Mouse (Mus musculus) urinary bladder, postnatal 10 days (tissue): ENCODE data around the gene Acp2.
"Not testable (repeated sequence)": the region's sequence is repeated elsewhere in the genome, so short reads cannot be mapped to it uniquely, and the experiment has no call there.

Source experiments
- DNase-seq: peaks from one replicate; pipeline ENCODE4 v3.0.0; 2022; ENCODE audit warnings: low spot score

The Acp2 gene

DNA sequence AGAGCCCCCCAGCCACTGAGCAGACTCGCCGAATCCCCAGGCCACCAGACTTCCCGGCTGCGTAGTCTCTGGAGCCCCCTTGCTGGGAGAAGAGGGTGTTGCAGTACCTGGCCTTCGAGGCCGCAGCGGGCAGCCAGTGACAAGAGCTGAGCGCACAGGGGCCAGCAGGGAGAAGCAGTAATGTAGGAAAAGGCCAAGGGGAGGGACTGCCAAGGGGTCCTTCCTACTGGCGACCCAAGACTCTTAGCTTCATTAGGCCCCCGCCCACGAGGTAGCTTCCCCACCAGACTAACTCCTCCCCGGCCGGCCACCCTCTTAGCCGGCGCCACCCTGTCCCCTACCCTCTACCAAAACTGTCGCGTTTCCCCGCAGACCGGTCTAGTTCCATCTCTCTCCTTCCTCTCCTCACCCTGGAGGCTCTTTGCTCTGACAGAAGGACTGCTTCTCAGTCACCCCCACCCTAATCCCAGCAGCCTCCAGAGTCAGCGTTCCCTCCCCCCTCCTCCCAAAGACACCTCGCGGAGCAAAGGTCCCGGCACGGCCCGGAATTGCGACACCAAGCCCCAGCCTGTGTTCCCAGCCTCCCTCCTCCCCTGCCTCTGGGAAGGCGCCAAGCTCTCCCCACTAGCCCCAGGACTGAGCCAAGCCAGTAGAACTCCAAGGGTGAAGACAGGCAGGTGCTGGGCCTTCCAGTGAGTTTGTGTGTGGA lies 7.9 kb upstream of the Acp2 start:
- DNase-seq, result no peak

DNA sequence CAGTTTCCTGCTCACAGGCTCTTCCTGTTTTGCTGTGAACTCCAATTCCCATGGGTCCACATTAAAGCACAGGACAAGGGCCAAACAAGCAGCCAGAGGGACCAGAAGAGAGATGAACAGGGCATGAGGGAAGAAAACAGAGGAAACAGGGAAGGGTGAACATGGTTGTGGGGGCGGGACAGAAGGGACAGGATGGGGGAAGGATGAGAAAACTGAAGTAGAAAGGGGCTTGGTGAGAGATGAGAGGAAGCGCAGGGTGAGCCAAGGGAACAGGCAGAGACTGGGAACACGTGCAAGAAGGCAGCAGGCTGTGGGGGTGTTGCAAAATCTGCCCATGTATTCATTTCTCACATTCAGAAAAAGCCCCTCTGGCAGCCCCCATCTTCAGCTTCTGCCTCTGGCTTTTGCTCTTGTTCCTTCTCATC lies 6.1 kb upstream of the Acp2 start:
- no peak for DNase-seq

DNA sequence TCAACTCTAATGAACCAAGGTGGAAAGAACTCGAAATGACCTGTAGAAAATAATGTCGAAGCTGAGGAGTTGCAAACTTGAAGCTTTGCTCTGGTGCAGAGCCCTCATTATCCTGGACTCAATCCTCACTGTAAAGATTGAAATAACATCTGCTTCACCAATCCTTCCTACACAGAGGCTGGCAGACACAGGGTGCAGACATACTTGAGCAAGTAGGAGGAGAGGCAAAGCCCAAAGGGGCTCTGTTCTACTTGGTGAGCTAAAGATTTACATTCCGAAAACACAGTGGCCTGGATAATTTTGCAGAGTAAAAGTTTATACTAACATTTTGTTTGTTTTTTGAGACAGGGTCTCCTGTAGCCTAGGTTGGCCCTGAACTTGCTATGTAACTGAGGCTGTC lies 3.8 kb upstream of the Acp2 start:
- no peak for DNase-seq

DNA sequence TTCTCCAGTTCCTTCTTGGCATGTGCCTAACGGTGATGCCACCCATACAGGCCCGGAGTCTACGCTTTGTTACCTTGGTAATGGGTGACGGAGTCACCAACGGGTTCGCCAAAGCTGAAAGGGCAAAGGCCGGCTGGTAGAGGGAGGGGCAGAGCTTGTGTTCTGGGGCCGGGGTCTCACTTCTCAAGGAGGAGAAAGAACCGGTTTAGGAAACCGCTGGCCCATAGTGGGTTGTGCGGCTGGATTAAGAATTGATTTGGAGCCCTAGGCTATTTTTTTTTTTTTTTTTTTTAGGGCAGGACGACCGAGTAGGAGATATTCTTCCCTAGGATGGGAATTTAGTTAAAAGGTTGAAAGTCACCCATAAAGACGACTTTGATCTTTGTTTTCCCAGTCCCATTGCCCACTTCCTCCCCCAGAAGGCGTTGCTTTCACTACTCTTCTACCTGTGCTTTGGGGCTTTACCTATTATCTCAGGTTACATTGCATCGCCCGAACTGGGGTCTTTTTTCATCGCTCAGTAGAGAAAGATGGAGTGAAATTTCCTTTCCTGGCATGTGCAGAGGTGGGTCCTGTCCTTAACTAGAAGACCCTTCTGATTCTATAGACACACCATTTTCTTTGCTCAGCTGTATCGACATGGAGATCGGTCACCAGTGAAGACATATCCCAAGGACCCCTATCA lies 429 bp downstream of the Acp2 start:
- no peak for DNase-seq

DNA sequence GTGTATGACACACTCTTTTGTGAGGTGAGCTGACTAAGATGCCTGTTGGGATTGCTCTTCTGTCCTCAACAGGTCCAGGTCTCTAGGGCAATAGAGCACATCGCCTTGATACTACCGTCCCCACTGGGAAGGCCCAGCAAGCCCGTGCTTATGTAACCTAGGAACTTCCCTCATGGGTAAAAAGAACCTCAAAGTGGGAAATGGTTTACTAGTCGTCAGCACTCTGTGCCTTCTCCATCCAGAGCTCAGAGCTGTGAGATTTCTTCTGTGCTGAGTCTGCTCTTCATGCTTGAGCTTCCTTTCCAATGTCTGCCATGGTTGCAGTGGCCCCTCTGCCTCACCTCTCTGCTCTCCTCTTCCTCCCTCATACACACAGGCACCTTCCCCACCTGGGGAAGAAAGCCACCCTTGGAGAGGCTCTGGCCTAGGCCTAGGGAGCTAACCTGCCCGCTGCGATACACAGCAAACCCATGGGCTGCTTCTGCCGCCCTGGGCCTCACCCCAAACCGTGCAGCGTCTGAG lies 3.6 kb downstream of the Acp2 start:
- DNase-seq, result no peak

DNA sequence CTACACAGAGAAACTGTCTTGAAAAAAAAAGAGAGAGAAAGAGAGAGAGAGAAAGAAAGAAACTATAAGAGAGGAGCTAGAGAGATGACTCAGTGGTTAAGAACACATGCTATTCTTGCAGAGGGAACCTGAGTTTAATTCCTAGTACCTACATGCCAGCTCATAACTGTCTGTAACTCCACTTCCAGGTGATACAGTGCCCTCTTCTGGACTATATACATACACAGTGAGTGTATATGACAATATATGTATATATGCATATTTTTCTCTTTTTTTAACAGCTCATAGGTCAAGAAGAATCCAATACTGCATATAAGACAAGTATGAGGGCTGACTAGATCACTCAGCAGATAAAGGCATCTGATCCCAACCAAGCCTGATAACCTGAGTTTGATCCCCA lies 10.6 kb downstream of the Acp2 start:
- no peak for DNase-seq

DNA sequence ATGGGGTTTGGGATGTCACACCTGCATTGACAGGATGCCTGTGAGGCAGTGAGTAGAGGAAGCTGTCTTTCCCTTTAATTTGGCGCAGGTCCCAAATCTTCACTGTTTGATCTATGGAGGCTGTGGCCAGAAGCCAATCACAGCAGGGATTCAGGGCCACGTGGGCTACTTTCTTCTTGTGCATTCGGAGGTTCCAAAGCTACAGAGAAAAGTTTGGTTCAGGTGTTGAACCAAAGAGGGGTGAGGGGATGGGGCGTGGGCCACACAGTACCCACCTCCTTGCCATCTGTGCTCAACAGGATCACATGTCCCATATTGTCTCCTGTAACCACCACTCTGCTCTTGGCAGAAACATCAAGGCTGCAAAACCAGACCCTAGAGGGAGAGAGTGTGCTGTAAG lies 14.3 kb downstream of the Acp2 start:
- DNase-seq, result no peak

DNA sequence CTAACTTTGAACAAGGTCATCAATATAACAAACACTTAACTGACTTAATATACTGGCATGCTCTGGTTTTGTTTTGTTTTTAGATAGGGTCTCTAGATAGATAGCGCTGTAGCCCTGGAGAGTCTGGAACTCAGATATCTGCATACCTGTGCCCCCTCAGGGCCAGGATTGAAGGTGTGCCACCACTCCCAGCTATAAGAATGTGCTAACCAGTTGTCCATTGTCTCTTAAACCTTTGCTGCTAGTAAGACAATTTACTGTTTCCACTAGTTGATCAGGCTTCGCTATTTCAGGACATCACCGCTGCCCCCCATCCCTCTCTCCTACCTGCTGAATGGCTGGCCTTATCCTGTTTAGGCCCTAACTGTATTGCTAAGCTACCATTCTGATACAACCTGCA lies 17.8 kb downstream of the Acp2 start:
- DNase-seq, result no peak

DNA sequence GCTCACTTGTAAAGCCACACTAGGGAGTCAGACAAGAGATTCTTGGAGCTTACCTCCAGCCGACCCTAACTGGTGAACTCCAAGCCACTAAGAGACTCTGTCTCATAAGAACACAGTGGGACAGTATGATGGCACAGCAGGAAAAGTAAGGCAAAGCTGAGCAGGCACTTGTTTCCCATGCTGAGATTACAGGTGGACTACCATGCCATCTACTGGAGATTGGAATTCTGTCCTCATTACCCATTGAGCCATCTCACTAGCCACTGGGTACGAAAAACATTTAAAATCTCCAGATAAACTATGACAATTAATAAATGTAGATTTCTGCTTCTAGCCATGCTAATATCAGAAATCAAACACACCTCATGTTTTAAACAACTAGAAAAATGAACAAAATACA lies 20.9 kb downstream of the Acp2 start:
- no peak for DNase-seq

DNA sequence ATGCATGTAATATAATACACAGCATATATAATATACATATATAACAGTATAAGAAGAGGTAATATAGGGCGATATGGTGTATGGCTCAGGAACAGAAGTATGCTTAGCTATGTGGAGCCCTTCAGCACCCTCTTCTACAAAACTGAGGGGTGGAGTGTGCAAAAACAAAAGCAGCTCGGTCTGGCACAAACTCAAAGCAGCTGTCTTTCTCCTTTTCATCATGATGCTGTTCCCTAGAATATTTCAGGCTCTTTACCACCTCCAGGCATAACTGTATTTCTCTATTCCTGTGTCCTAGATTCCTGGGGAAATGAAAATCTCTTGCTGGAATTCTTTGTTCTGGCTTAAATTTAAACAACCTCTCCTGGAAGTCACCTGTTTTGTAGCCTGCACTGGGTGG lies 27.1 kb downstream of the Acp2 start:
- no peak for DNase-seq

DNA sequence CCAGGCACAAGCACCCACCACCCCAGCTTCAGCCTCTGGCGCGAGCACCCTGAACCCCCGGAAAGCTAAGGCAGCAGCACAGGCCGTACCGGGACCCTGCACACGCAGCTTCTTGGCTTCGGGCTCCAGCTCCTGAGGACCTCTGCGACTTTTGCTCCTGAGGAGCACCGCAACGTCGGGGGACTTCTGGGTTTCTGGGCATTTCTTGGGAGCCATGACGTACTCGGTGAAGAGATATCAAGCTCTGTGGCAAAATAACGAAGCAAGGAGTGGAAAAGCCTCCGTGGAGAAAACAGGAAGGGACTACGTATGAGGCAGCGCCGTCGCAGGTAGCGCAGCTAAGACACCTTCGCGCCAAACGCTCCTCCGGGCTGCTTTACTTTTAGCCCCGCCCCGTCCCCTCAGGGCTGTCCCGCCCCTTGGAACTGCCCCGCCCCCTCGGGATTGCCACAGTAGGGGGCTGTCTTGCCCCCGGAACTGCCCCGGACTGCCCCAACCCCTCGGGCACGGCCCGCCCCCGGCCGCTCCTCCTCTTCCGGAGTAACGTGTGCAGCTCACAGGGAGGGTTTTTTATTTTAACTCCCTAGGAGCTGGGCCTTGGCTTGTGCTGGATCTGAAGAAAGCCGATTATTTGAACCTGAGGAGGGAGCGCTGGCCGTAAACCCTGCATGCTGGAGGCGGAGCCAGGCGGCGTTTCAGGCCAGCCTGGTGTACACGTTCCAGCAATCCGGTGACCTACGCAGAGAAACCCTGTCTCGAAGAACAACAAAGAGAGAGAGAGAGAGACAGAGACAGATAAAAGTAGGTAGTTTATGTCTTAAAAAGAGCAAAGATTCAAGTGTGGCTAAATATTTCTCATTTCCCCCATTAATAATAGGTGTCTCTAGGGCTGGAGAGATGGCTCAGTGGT lies 34.2 kb downstream of the Acp2 start, which contains the start of gene Ddb2:
Gene Ddb2, minus strand, starts transcription at position 382 of the 910 bp plus-strand sequence.
- DNase-seq, result peak; percentile 76

DNA sequence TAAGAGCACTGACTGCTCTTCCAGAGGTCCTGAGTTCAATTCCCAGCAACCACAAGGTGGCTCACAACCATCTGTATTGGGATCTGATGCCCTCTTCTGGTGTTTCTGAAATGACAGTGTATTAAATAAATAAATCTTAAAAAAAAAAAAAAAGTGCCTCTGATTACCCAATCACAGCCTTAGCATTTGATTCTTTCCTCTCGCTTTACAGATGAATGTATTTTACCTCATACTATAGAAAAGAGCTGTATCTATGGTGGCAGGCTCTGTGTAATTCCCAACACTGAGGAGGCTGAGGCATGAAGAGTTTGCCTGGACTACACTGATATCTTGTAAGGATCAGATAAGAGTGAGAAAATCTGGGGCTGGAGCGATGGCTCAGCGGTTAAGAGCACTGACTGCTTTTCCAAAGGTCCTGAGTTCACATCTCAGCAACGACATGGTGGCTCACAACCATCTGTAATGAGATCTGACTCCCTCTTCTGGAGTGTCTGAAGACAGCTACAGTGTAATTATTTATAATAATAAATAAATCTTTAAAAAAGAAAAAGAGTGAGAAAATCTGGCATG lies 34.9 kb downstream of the Acp2 start:
- not testable (repeated sequence) for DNase-seq

DNA sequence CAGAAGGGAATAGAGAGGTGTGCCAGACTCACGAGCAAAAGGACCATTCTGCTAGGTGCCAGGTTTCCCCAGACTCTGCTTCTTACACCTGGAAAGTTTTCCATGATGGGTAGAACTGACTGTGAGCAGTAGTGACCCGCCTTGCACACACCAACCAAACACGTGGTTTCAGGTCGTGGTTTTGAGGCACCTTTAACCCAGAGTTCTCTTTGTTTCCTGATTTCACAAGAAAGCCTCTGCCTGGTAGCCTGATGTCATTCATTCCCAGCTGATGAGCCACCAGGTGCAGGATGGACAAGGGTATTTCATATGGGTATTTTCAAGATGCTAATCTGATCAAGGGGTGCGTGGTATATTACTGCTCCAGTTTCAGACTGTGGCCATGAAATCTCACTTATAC lies 39.9 kb downstream of the Acp2 start:
- DNase-seq, result no peak

DNA sequence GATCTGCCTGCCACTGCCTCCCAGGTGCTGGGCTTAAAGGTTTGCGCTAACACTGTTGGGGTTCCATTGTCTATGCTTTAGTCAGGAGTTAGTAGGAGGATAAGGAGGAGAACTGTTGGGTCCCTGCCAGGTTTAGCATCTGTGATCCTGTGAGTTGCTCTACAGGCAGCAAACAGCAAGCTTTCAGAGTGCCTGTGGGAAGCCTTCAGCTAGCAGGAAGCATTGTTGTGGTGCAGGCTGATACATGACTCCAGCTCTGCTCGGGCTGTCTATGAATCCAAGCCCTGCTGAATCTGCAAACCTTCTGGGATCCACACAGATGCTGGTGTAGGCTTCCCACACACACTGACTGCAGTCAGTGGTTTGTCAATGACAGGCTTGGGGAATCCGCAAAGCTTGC lies 40.7 kb downstream of the Acp2 start:
- no peak for DNase-seq

DNA sequence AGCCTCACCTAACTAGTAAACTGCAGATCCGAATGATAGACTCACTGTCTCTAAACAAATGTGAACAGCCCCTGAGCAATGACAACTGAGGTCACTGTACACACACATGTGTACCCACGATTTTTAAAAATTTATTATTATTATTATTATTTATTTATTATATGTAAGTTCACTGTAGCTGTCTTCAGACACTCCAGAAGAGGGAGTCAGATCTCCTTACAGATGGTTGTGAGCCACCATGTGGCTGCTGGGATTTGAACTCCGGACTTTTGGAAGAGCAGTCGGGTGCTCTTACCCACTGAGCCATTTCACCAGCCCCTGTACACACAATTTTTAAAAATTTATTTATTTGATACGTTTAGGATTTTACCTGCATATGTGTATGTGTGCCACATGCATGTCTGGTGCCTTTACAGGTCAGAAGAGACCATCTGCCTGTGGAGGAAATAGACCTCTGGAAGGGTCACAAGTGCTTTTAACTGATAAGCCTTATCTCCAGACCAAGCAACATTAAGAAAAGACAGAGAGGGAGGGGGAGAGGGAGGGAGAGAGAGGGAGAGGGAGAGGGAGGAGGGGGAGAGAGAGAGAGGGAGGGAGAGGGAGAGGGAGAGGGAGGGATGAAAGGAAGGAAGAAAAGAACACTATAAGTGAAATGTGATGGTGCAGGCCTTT lies 42.0 kb downstream of the Acp2 start:
- no peak for DNase-seq

DNA sequence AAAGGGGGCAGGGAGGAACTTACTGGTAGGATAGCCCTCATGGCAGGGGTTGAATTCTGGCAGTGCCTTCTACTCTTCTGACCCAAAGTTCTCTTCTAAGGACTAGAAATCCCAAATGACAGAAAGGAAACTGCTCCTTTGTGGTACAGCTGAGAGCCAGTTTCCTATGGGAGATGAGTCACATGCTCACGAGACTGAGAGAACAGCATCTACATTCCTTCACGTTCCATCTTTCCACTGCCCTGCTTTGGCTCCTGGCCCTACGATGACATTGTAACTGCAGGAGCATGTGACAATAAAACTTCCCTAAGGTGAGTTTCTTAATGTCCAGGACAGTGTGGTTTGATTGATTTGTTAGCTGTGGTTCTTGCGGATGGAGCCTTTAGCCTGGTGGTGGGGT lies 45.7 kb downstream of the Acp2 start:
- no peak for DNase-seq

DNA sequence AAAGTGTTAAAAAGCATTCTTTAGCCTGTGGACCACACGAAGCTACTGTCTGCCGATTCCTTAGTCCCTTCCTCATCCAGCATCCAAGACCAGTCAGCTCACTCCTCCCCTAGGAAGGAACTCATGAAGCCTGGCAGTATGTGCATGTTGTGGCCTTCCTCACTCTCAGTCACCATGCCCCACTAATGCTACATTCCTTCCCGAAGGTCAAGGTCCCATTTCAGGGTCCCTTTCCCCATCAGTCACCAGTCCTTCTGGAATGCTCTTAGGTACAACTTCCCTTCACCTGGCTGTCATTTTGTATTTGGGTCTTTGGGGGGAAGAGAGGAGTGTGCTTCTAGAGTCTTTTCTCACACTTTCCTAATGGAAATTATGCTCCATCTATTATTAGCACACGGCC lies 49.3 kb downstream of the Acp2 start:
- no peak for DNase-seq

DNA sequence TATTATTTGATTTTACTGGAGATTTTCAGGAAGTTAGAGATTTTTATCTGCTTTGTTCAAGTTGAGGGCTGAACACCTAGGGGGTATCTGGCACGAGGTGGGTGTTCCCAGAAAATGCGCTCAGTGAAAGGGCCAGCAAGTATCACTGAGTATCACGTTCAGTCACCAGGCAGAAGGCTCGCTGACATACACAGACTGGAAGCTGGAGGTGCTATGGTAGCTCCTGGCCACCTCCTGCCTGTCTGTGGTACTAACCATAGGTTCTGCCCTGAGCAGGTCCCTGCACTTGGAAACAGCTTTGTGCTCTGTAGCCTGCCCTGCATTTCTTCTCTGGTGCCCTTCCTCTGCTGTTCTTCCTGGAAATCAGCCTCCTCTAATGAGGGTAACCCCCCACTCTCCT lies 49.8 kb downstream of the Acp2 start:
- no peak for DNase-seq

DNA sequence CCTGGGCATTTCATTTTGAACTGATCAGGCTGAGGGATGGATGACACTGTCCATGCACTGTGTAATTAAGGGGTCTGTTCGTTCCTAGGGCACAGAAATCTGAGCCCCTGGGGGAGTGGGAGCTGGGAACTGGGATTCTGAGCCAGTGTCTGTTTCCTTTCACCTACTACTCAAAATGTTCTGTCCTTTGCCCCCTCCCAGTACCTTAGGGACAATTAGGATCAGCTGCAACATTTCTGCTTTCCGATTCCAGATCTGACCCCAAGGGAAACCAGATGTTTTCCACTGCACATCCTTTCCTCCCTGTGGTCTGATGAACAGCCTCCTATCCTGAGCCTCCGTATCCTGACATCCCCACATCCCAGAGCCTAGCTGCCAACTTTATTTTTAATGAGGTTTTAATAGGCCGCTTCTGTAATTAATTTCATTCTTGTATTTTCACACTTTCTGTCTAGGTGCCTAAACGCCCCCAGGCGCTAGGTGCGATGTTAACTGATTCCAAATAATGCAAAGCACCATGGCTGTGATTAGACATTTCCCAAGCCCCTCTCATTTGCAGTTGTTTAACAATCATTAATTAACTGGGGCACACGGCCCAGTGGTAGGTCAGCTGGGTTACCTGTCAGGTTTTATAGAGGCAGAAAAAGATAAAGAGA lies 52.2 kb downstream of the Acp2 start:
- no peak for DNase-seq

DNA sequence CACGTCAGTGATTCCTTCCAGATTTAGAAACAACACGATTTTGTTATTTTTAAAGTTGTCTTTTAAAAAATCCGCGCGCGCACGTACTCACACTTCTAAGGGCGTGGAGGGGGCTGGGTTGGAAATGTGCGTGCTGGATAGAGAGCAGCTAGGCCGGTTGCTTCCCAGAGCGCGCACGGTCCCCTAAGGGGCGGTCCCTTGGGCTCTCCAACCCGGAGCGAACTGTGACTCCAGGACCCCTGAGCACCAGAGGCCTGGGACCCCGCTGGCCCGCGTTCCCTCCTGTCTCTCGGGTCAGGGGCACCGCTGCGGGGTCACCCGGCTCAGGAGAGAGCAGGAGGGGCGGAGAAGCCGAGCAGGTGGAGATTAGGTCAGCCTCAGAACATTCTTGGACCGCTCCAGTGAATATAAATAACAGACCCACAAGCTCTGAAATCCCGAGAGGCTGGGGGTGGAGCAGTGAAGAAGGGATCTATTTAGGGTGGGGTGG lies 53.0 kb downstream of the Acp2 start, which contains the start of gene Pacsin3:
Gene Pacsin3, plus strand, starts transcription at position 294 of the 490 bp plus-strand sequence.
- DNase-seq, result no peak
